ENCODE assay signal across 13 mouse cellular contexts in genomic region chr17:66374633-66375272, GRCm38 (mm10).
DNase-seq lines count a peak whose midpoint lies in the region; ATAC-seq and TF ChIP-seq lines count a peak whose summit lies in the region.
"Had no signal": no experiment of that assay in that cellular context is flagged by ENCODE, and none has a peak within 500 bp of the region (broad histone marks: within the 10 kb centered on the region; RNA-seq: fewer than 3 reads in every experiment).

No protein-coding gene starts in this region.

- H3K4me1 ChIP-seq in forebrain, embryonic 14.5 days (ENCODE audit: control insufficient read depth, insufficient read depth, low read length), result no peaks in the 10 kb centered on the region
- H3K4me1 ChIP-seq in forebrain, postnatal 0 days (ENCODE audit: insufficient read depth), result no peaks in the 10 kb centered on the region
- no peaks in the 10 kb centered on the region for H3K4me1 ChIP-seq in midbrain, postnatal 0 days (ENCODE audit: insufficient read depth, low read length)
- H3K4me1 ChIP-seq: neural tube, embryonic 12.5 days had no signal

- no peak for TF ChIP-seq CTCF in forebrain, postnatal 0 days (IDR thresholded peaks at IDR 0.05; ENCODE audit: low read depth)
- no peak for TF ChIP-seq CTCF in left cerebral cortex, adult 2 months (IDR thresholded peaks at IDR 0.05)
- no peak for TF ChIP-seq CTCF in midbrain, postnatal 0 days (IDR thresholded peaks at IDR 0.05)

- DNase-seq in forebrain, embryonic 14.5 days (ENCODE audit: low spot score), result peak; percentile 23
- no peak for DNase-seq in forebrain, postnatal 0 days
- no peak for DNase-seq in left cerebral cortex, adult 2 months (ENCODE audit: extremely low spot score in 1 of 2, low spot score in 2 of 2)
- DNase-seq in left cerebral cortex, postnatal 10 days (ENCODE audit: extremely low spot score in 1 of 2, low spot score in 2 of 2), result no peak
- DNase-seq in embryo, embryonic 11 days, result peak; percentile 29
- DNase-seq in lung, postnatal 36 days, result peak; percentile 66
- DNase-seq in midbrain, postnatal 0 days (ENCODE audit: low spot score), result no peak
- DNase-seq in right cerebral cortex, postnatal 10 days (ENCODE audit: low spot score in 2 of 2), result no peak
- DNase-seq: B cell, adult 2 months; kidney, postnatal 36 days had no signal

- 40% methylated on average over 14 of the region's 14 CpGs for WGBS in forebrain, embryonic 14.5 days
- WGBS in forebrain, postnatal 0 days, result 39% methylated on average over 14 of the region's 14 CpGs
- 53% methylated on average over 14 of the region's 14 CpGs for WGBS in midbrain, postnatal 0 days

- H3K4me2 ChIP-seq in forebrain, embryonic 14.5 days (ENCODE audit: low read length), result no peak overlapping the region
- no peak overlapping the region for H3K4me2 ChIP-seq in forebrain, postnatal 0 days (ENCODE audit: low read depth)
- no peak overlapping the region for H3K4me2 ChIP-seq in midbrain, postnatal 0 days (ENCODE audit: low read depth, low read length, poor library complexity, severe bottlenecking)
- H3K4me2 ChIP-seq: embryonic facial prominence, embryonic 13.5 days; neural tube, embryonic 12.5 days had no signal

- H3K4me3 ChIP-seq in forebrain, embryonic 14.5 days (ENCODE audit: low read depth, low read length), result no peak overlapping the region
- no peak overlapping the region for H3K4me3 ChIP-seq in forebrain, postnatal 0 days (ENCODE audit: low read depth, low read length)
- H3K4me3 ChIP-seq in left cerebral cortex, adult 2 months, result no peak overlapping the region
- no peak overlapping the region for H3K4me3 ChIP-seq in midbrain, postnatal 0 days (ENCODE audit: low read depth, low read length)
- H3K4me3 ChIP-seq: embryonic facial prominence, embryonic 13.5 days; neural tube, embryonic 12.5 days had no signal

- no peak for ATAC-seq in forebrain, embryonic 14.5 days
- no peak for ATAC-seq in forebrain, postnatal 0 days
- no peak for ATAC-seq in midbrain, postnatal 0 days (ENCODE audit: low FRiP score)

- intact Hi-C loops in left cerebral cortex, adult 2 months (cut with DNase I), result no loop called here
- intact Hi-C loops in left cerebral cortex, postnatal 10 days (cut with DNase I), result no loop called here

- H3K27me3 ChIP-seq in forebrain, embryonic 14.5 days (replicated peaks; ENCODE audit: control insufficient read depth, insufficient read depth, low read length), result no peaks in the 10 kb centered on the region
- H3K27me3 ChIP-seq in forebrain, postnatal 0 days (ENCODE audit: insufficient read depth, low read length), result no peaks in the 10 kb centered on the region
- H3K27me3 ChIP-seq in midbrain, postnatal 0 days (ENCODE audit: insufficient read depth, low read length), result no peaks in the 10 kb centered on the region
- H3K27me3 ChIP-seq: embryonic facial prominence, embryonic 13.5 days; neural tube, embryonic 12.5 days had no signal

- no peak overlapping the region for H3K27ac ChIP-seq in forebrain, embryonic 14.5 days (ENCODE audit: low read depth, low read length)
- H3K27ac ChIP-seq in forebrain, postnatal 0 days (ENCODE audit: low read depth, low read length), result no peak overlapping the region
- peak overlapping the region; percentile 63 for H3K27ac ChIP-seq in left cerebral cortex, adult 2 months
- no peak overlapping the region for H3K27ac ChIP-seq in midbrain, postnatal 0 days (ENCODE audit: low read depth, low read length)
- H3K27ac ChIP-seq: embryonic facial prominence, embryonic 13.5 days; liver, embryonic 14.5 days; neural tube, embryonic 12.5 days had no signal

- H3K36me3 ChIP-seq in forebrain, embryonic 14.5 days (ENCODE audit: control insufficient read depth, insufficient read depth, low read length), result peaks cover 24% of the 10 kb centered on the region; the same call in 1 of the 2 replicates
- peaks cover 23% of the 10 kb centered on the region for H3K36me3 ChIP-seq in forebrain, postnatal 0 days (ENCODE audit: insufficient read depth)
- H3K36me3 ChIP-seq in midbrain, postnatal 0 days (ENCODE audit: insufficient read depth, low read length), result peaks cover 4% of the 10 kb centered on the region; the same call in 1 of the 2 replicates

- H3K9me3 ChIP-seq in forebrain, embryonic 14.5 days (replicated peaks; ENCODE audit: control insufficient read depth, low read length), result no peaks in the 10 kb centered on the region
- no peaks in the 10 kb centered on the region for H3K9me3 ChIP-seq in forebrain, postnatal 0 days (ENCODE audit: low read length)
- H3K9me3 ChIP-seq in midbrain, postnatal 0 days (ENCODE audit: low read length), result no peaks in the 10 kb centered on the region
- H3K9me3 ChIP-seq: embryonic facial prominence, embryonic 13.5 days; neural tube, embryonic 12.5 days had no signal

- no peak overlapping the region for H3K9ac ChIP-seq in forebrain, embryonic 14.5 days (ENCODE audit: low read length)
- no peak overlapping the region for H3K9ac ChIP-seq in forebrain, postnatal 0 days
- no peak overlapping the region for H3K9ac ChIP-seq in midbrain, postnatal 0 days (replicated peaks; ENCODE audit: low read length, poor library complexity, severe bottlenecking)
- H3K9ac ChIP-seq: embryonic facial prominence, embryonic 13.5 days; liver, embryonic 14.5 days; neural tube, embryonic 12.5 days had no signal

Comparison
In these comparisons a context has a peak if more than half of its experiments do, and no peak if none do; other contexts are left out.
1. DNase-seq: peak in forebrain, embryonic 14.5 days (single experiment), embryo, embryonic 11 days (single experiment) and lung, postnatal 36 days (single experiment); none in forebrain, postnatal 0 days (single experiment), left cerebral cortex, adult 2 months (0 of 2), left cerebral cortex, postnatal 10 days (0 of 2), midbrain, postnatal 0 days (single experiment) and right cerebral cortex, postnatal 10 days (0 of 2).